Mouse (Mus musculus): Measurements from ENCODE around the gene Gm813.
"Not testable (repeated sequence)": the region's sequence is repeated elsewhere in the genome, so short reads cannot be mapped to it uniquely, and the experiment has no call there.

The Gm813 gene

GRCm38 (mm10) chr16:58616878-58617277 lies at the start of gene Gm813:
TSS of gene Gm813 (minus strand) at chr16:58616978.
- no peak for DNase-seq (ENCODE audit: extremely low spot score)

DNA sequence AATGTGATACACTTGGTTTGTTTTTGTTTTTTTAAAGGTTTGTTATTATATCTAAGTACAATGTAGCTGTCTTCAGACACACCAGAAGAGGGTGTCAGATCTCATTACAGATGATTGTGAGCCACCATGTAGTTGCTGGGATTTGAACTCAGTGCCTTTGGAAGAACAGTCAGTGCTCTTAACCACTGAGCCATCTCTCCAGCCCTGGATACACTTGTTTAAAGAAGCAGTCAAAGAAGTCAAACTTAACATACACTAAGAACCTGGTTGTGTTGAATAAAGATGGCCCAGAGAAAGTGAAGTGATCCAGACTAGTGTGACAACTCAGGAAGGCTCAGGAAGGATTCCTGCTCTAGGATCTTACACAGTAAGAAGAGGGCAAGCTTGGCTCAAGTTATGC lies 48.4 kb upstream of the Gm813 start:
- not testable (repeated sequence) for DNase-seq (ENCODE audit: extremely low spot score)

DNA sequence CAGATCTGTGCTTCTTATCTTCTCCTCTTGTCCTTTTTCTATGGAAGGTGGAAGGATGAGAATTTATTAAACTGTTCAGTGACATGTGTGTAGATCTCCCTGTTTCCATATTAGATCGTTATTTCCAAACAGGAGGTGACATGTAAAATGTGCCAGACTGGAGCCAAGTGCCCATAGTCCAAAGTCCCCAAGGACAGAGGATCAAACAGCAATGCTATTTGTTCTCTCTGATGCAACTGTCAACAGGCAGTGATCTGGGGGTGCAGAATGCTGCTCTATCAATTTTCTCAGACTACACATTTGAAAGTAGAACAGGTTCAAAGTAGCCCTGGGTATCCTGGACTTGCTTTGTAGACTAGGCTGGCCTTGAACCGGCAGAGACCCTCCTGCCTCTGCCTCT lies 47.0 kb upstream of the Gm813 start:
- DNase-seq (ENCODE audit: extremely low spot score): no peak

DNA sequence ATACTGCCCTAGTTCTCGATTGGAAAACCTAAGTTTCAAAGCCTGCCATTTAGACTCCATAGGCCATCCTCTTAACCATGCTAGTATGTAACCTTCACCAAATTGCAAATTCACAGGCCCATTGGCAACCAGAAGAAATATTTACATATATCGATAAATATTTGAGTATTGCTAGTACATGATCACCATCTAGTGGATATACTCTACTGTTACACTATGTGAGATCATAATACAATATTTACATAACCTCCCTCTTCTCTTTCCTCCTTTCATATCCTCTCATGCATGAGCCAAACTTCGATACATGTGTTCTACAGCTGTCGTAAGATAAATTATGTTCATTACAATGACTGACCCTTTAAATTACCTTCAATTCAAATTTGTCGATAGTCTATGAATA lies 46.2 kb upstream of the Gm813 start:
- DNase-seq (ENCODE audit: extremely low spot score): no peak

- DNase-seq (ENCODE audit: extremely low spot score): no peak
Measured at GRCm38 (mm10) chr16:58662287-58662791, 45.6 kb upstream of the Gm813 start.

- no peak for DNase-seq (ENCODE audit: extremely low spot score)
Measured at GRCm38 (mm10) chr16:58661826-58662225, 45.0 kb upstream of the Gm813 start.

DNA sequence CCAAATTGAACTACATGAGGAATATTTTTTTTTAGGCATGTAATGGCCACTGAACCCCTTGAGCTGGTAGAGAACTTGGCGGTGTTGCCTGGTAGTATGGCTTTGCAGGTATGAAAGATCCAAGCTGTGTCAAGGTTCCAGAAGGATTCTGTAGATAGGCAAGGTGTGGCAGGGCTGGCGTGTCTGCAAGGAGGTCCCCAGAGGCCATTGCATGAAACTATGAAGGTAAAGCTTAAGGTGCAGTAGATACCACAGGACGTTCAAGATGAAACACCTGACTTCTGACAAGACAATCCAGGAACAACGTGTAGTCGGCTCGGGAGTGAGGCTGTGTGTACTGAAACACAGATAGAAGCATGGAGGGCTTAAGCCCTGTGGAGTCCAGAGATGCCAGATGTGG lies 41.9 kb upstream of the Gm813 start:
- no peak for DNase-seq (ENCODE audit: extremely low spot score)

- DNase-seq (ENCODE audit: extremely low spot score): no peak
Measured at GRCm38 (mm10) chr16:58656526-58656925, 39.7 kb upstream of the Gm813 start.

- no peak for DNase-seq (ENCODE audit: extremely low spot score)
Measured at GRCm38 (mm10) chr16:58655751-58656150, 39.0 kb upstream of the Gm813 start.

GRCm38 (mm10) chr16:58649979-58650378 lies 33.2 kb upstream of the Gm813 start:
- DNase-seq (ENCODE audit: extremely low spot score): no peak

- no peak for DNase-seq (ENCODE audit: extremely low spot score)
Measured at GRCm38 (mm10) chr16:58638689-58639175, 22.0 kb upstream of the Gm813 start, which contains the start of gene E330017A01Rik. TSS of gene E330017A01Rik (minus strand) at chr16:58638739.

GRCm38 (mm10) chr16:58638016-58638415 lies 21.2 kb upstream of the Gm813 start:
- no peak for DNase-seq (ENCODE audit: extremely low spot score)

GRCm38 (mm10) chr16:58637448-58637847 lies 20.7 kb upstream of the Gm813 start:
- DNase-seq (ENCODE audit: extremely low spot score): no peak

DNA sequence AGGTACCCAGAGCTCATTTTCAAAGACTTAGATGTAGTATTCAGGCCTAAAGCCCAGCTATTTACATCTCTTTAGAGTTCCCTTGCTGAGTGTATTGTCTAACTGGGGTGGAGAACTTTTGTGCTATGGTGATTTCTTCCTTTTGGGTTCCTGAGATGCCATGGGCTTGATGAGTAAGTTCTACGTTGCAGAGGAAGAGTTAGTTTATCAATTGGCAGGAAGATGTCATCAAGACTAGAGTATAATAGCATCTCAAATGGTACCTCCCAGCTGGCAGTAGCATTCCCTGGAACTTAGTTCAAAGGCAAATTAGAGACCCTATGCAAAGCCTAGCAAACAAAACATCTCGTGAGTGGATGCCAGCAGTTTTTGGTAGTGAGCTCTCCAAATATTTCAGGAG lies 19.1 kb upstream of the Gm813 start:
- DNase-seq (ENCODE audit: extremely low spot score): no peak

- DNase-seq (ENCODE audit: extremely low spot score): no peak
Measured at GRCm38 (mm10) chr16:58629736-58630135, 13.0 kb upstream of the Gm813 start.

DNA sequence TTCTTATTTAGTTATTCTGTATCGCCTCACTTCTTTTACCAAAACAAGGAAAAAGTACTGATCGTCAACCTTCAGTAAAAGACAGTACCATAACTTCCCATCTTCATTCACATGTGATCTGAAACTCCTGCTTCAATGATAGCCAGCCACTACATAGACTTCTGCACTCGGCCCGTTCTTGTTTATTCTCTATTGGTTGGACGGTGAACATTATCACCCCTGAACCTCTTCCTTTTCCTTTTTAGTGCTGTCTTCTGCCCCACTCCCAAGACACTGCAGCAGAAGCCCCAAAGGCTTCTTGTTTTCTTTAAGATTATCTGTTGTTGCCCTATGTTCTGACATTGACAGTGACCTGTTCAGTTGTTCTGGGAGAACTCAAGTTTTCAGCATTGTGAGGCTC lies 12.2 kb upstream of the Gm813 start:
- no peak for DNase-seq (ENCODE audit: extremely low spot score)

DNA sequence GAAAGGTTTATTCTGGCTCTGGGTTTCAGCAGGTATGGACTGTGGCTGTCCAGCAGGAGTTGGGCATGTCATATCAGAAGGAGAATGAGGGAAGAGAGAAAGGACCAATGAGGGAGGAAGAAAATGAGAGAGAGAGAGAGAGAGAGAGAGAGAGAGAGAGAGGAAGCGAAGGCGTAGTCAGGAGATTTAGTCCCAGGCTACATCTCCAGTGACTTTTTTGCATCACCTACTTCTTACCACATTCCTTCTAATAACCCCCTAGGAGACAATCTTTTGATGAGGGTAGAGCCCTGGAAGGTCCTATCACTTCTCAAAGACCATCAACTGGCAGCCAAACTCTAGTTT lies 11.5 kb upstream of the Gm813 start:
- DNase-seq (ENCODE audit: extremely low spot score): no peak

- DNase-seq (ENCODE audit: extremely low spot score): no peak
Measured at GRCm38 (mm10) chr16:58627597-58628335, 11.0 kb upstream of the Gm813 start.

GRCm38 (mm10) chr16:58623944-58624343 lies 7.2 kb upstream of the Gm813 start:
- DNase-seq (ENCODE audit: extremely low spot score): peak; percentile 27

DNA sequence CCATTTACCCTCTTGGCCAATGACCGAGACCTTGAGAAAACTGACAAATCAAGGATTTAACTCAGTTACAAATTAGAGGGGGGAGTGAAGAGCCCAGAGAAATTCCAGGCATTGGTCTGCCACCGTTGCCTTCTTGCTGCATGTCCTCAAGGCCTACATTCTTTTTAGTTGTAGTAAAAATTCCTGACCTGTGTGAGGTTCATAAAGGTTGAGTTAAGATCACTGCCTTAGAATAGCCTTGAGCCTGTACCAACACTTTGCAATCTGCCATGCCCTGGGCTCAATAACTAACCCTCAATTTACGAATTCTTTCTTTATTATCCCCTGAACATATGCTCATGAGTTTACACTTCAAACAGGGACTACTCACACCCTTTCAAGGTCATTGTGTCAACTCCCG lies 6.3 kb upstream of the Gm813 start:
- no peak for DNase-seq (ENCODE audit: extremely low spot score)

- DNase-seq (ENCODE audit: extremely low spot score): no peak
Measured at GRCm38 (mm10) chr16:58622377-58622776, 5.6 kb upstream of the Gm813 start.

GRCm38 (mm10) chr16:58617346-58617745 lies 568 bp upstream of the Gm813 start:
- no peak for DNase-seq (ENCODE audit: extremely low spot score)

DNA sequence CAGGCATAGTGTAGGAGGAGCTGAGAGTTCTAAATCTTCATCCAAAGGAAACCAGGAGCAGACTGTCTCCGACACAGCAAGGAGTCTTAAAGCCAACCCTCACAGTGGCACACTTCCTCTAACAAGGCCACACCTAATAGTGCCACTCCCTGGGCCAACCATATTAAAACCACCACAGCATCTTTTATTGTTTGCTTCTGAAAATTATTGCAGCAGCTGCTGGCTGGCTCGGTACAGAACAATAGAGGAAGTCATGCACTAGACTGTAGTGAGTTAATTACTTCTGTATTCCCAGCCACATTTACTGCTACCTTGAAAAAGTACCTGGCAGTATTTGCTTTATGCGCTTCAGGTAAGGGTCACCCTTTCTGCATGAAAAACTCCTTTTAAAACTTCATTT lies 3.8 kb downstream of the Gm813 start:
- no peak for DNase-seq (ENCODE audit: extremely low spot score)

GRCm38 (mm10) chr16:58607101-58607500 lies 9.7 kb downstream of the Gm813 start:
- DNase-seq (ENCODE audit: extremely low spot score): peak; percentile 38

Measured in embryo, embryonic 9.5 days (tissue).